Mouse (Mus musculus) erythroblast, embryonic 14.5 days (primary cell): ENCODE measurements around the gene Aco2.

Experiments
- GATA1 ChIP-seq: IDR thresholded peaks from 2 replicates; pipeline ENCODE4 v1.6.1; 2012; ENCODE audit warnings: low read length, inconsistent platforms, mixed read lengths
- TAL1 ChIP-seq: IDR thresholded peaks from 3 replicates; pipeline ENCODE4 v1.6.1; 2012; ENCODE audit warnings: low read length, inconsistent platforms, mixed read lengths

DNA sequence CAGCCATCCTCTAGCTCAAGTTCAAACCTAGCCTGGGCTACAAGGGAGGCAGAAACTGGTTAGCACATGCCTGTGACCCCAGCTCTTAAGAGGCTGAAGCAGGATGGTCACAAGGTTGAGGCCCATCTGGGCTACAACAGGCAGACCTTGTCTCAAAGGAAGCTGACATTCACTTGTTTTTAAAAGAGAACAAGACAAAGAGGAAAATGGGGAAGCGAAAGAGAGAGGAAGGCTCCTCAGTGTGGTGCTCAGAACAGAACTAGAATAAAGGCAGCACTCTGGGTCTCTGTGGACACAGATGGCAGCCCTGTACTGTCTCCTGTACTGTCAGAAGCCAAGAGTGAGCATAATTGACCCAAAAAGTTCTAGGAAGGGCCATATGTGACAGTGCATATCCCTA is 61.9 kb downstream of the Aco2 start:
- TF ChIP-seq GATA1 (no peak), TAL1 (no peak)
